Mouse (Mus musculus): ENCODE results near the gene Fbxo42. TPM values are rescaled to one million over a fixed set of nuclear protein-coding genes. Genes with fewer than 3 reads are reported as not detected.
"Not testable (repeated sequence)": the region's sequence is repeated elsewhere in the genome, so short reads cannot be mapped to it uniquely, and the experiment has no call there.

Fbxo42 gene
- polyA plus RNA-seq, 1 experiment from 2014 or later = 31.7 TPM

DNA sequence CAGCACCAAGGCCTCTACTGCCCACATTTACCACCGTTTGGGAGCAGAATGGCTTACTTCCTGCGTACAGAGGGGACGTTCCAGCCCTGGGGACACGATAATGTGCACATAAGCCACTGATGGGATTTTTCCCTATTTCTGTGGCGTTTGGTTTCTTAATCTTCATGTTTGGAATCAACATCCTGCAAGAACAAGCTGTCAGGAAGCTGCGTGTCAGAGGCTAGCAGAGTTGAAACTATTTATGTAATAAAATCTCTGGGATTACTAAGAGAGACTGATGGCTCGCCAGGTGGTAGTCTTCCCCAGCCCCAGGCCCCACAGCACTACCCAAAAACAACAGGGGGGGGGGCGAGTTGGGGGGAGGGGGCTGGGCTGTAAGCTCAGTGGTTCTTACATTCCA, 14.5 kb upstream of the Fbxo42 start:
- H3K9me3 ChIP-seq (ENCODE audit: control insufficient read depth, low read length) = no peaks in the 10 kb centered on the region
- H3K9ac ChIP-seq (replicated peaks; ENCODE audit: low read depth, low read length) = no peak overlapping the region
- H3K4me2 ChIP-seq (ENCODE audit: low read depth, low read length) = no peak overlapping the region
- WGBS = 76% methylated on average over 7 of the region's 8 CpGs
- no peaks in the 10 kb centered on the region for H3K27me3 ChIP-seq (ENCODE audit: control insufficient read depth, insufficient read depth, low read length)
- peaks cover 28% of the 10 kb centered on the region for H3K4me1 ChIP-seq (ENCODE audit: control insufficient read depth, insufficient read depth, low read length)
- no peaks in the 10 kb centered on the region for H3K36me3 ChIP-seq (ENCODE audit: control insufficient read depth, insufficient read depth, low read length)
- ATAC-seq (ENCODE audit: low read depth) = no peak
- H3K27ac ChIP-seq (ENCODE audit: low read depth, low read length) = no peak overlapping the region
- no peak overlapping the region for H3K4me3 ChIP-seq (ENCODE audit: low read depth, low read length)

DNA sequence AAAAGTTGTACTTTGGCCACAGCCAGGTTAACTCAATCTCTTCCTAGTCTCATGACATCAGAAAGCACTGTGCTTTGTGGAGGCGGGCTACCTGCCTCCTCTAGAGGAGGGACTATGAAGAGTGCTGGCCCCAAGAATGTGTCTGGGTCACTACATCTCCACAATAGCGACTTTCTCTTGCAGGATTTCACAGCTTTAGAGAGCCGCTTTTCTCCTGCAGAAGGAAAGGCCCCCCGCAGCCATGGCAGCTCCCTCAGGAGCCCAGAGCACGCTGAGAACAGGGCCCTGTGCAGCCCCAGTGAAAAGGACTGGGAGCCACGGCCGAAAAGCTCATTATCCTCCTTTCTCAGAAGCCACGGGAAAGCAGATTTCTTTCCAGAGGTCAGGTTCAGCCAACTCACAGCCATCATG, 13.7 kb upstream of the Fbxo42 start:
- ATAC-seq (ENCODE audit: low read depth) = no peak

DNA sequence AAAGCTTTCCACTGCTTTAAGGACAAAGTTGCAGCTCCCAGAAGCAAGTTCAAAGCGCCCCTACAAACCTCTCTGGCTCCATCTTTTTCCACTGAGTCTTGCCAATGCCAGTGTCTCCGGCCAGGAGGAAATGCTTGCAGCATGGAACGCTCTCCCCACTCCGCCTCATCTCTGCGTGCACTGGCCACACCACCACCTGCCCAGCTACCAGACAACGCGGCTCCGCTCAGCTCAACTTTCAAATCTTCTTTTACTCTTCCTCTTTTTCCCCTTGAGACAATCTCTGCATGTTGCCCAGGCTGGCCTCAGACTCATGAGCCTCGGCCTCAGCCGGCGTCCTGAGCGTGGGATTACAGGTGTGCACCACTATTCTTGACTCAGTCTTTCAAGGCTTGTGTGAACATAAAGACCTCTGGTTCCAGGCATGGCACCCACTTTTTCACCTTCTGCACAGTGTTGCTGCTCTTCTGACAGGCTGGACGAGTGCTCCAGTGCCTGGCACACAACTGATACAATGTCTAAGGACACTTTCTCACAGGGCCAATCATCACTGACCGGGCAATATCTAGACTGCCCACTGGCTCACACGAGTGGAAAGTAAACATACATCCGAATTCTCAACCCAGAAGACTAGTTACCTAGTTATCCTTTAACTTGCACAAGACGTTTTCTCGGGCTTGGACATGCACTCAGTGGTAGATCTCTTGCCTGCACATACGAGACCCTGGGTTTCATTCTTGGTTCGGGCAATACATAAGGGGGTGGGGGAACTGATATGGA, 12.8 kb upstream of the Fbxo42 start:
- no peak overlapping the region for H3K4me3 ChIP-seq (ENCODE audit: low read depth, low read length)
- H3K4me1 ChIP-seq (ENCODE audit: control insufficient read depth, insufficient read depth, low read length) = peaks cover 33% of the 10 kb centered on the region
- H3K4me2 ChIP-seq (ENCODE audit: low read depth, low read length) = no peak overlapping the region
- 75% methylated on average over 20 of the region's 20 CpGs for WGBS
- no peaks in the 10 kb centered on the region; the same call in 1 of the 2 replicates for H3K27me3 ChIP-seq (ENCODE audit: control insufficient read depth, insufficient read depth, low read length)
- H3K36me3 ChIP-seq (ENCODE audit: control insufficient read depth, insufficient read depth, low read length) = no peaks in the 10 kb centered on the region
- H3K27ac ChIP-seq (ENCODE audit: low read depth, low read length) = peak overlapping the region; percentile 34; the same call in 1 of the 2 replicates
- no peak overlapping the region for H3K9ac ChIP-seq (replicated peaks; ENCODE audit: low read depth, low read length)
- ATAC-seq (ENCODE audit: low read depth) = no peak
- no peaks in the 10 kb centered on the region for H3K9me3 ChIP-seq (ENCODE audit: control insufficient read depth, low read length)

More for the DNA sequence above, 13.7 kb upstream of the Fbxo42 start:
- no peaks in the 10 kb centered on the region for H3K27me3 ChIP-seq (ENCODE audit: control insufficient read depth, insufficient read depth, low read length)
- H3K4me2 ChIP-seq (ENCODE audit: low read depth, low read length) = no peak overlapping the region
- 9% methylated on average over 8 of the region's 8 CpGs for WGBS
- peak overlapping the region; percentile 8; the same call in 1 of the 2 replicates for H3K27ac ChIP-seq (ENCODE audit: low read depth, low read length)
- H3K4me1 ChIP-seq (ENCODE audit: control insufficient read depth, insufficient read depth, low read length) = peaks cover 33% of the 10 kb centered on the region
- H3K9me3 ChIP-seq (ENCODE audit: control insufficient read depth, low read length) = no peaks in the 10 kb centered on the region
- 0 out of 2 replicates have a peak overlapping the region, but pooled peaks have one; percentile 7 for H3K9ac ChIP-seq (replicated peaks; ENCODE audit: low read depth, low read length)
- H3K4me3 ChIP-seq (ENCODE audit: low read depth, low read length) = no peak overlapping the region
- H3K36me3 ChIP-seq (ENCODE audit: control insufficient read depth, insufficient read depth, low read length) = no peaks in the 10 kb centered on the region

DNA sequence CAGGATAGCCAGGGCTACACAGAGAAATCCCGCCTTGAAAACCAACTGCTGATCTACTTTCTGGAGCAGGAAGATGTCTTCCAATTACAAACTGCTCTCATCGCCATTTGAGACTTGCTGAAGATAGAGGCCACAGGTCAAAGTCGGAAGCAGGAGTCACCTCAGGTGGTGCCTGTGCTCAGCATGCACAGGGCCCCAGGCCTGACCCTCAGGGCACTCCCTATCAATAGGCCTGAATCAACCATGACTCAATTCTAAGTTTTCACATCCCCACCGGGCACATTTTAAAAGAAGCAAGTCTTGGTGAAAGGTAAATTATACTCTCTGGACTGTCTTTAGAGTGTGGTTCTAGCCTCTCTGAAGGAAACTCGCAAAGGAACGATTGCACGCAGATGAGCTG, 11.6 kb upstream of the Fbxo42 start:
- Histone ChIP-seq H3K27me3 (ENCODE audit: control insufficient read depth, insufficient read depth, low read length) (no peaks in the 10 kb centered on the region; the same call in 1 of the 2 replicates), H3K4me2 (ENCODE audit: low read depth, low read length) (no peak overlapping the region), H3K4me3 (ENCODE audit: low read depth, low read length) (no peak overlapping the region), H3K27ac (ENCODE audit: low read depth, low read length) (no peak overlapping the region), H3K9me3 (ENCODE audit: control insufficient read depth, low read length) (no peaks in the 10 kb centered on the region), H3K4me1 (ENCODE audit: control insufficient read depth, insufficient read depth, low read length) (peaks cover 32% of the 10 kb centered on the region), H3K9ac (replicated peaks; ENCODE audit: low read depth, low read length) (no peak overlapping the region), H3K36me3 (ENCODE audit: control insufficient read depth, insufficient read depth, low read length) (no peaks in the 10 kb centered on the region)
- 65% methylated on average over 7 of the region's 7 CpGs for whole genome bisulfite sequencing
- no peak for ATAC-seq (ENCODE audit: low read depth)

DNA sequence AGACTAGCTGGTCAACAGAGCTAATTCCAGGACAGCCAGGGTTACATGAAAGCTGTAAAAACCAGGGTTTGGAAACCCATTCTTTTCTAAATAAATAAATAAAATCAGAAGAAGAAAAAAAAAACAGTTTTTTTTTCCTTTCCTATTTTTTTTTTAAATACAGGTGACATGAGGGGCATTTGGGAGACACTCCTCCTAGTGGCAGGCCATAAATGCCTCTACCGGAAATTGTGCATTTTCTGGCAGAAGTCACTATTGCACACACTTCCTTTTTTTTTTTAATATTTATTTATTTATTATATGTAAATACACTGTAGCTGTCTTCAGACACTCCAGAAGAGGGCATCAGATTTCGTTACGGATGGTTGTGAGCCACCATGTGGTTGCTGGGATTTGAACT, 10.0 kb upstream of the Fbxo42 start:
- Histone ChIP-seq H3K4me2 (ENCODE audit: low read depth, low read length) (peak overlapping the region; percentile 89; the same call in 1 of the 2 replicates), H3K4me1 (ENCODE audit: control insufficient read depth, insufficient read depth, low read length) (peaks cover 24% of the 10 kb centered on the region)
- WGBS = 69% methylated on average over 2 of the region's 3 CpGs
- H3K27ac ChIP-seq (ENCODE audit: low read depth, low read length); H3K36me3 ChIP-seq (ENCODE audit: control insufficient read depth, insufficient read depth, low read length); H3K27me3 ChIP-seq (ENCODE audit: control insufficient read depth, insufficient read depth, low read length); H3K9ac ChIP-seq (replicated peaks; ENCODE audit: low read depth, low read length); H3K9me3 ChIP-seq (ENCODE audit: control insufficient read depth, low read length); ATAC-seq (ENCODE audit: low read depth); H3K4me3 ChIP-seq (ENCODE audit: low read depth, low read length): not testable (repeated sequence)

DNA sequence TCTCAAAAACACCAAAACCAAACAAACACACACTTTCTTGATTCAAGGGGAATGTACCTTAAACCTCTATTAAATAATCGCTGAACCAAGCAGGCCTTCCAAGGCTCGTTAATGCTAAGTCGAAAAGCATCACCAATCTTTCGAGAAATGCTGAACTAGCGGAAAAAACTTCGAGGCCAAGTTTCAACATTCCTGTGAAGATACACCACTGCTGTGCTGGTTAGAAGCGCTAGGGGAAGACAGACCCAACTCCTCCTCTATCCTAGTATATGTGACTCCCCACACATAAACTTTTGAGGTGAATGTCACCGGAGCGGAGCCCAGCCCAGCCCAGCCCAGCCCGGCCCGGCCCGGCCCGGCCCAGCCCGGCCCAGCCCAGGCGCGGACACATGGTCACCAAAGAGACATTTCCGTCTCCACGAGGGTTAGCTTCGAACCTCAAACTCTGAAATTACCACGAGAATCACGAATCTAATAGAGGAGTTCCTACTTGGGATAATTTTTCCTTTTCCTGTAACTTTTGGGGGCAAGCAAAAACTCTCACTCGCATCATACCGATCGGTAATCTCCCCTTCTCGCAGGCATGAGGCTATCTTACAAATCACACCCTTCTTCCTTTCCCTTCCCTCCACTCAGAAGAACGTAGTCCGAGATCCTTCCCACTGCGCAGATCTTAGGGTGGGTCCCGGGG, 9.1 kb upstream of the Fbxo42 start:
- no peak for ATAC-seq (ENCODE audit: low read depth)
- WGBS = 5% methylated on average over 29 of the region's 29 CpGs
- Histone ChIP-seq H3K4me3 (ENCODE audit: low read depth, low read length) (peak overlapping the region; percentile 84), H3K27ac (ENCODE audit: low read depth, low read length) (peak overlapping the region; percentile 90), H3K36me3 (ENCODE audit: control insufficient read depth, insufficient read depth, low read length) (no peaks in the 10 kb centered on the region), H3K27me3 (ENCODE audit: control insufficient read depth, insufficient read depth, low read length) (no peaks in the 10 kb centered on the region; the same call in 1 of the 2 replicates), H3K9me3 (ENCODE audit: control insufficient read depth, low read length) (no peaks in the 10 kb centered on the region), H3K4me2 (ENCODE audit: low read depth, low read length) (peak overlapping the region; percentile 89), H3K9ac (replicated peaks; ENCODE audit: low read depth, low read length) (peak overlapping the region; percentile 80), H3K4me1 (ENCODE audit: control insufficient read depth, insufficient read depth, low read length) (peaks cover 24% of the 10 kb centered on the region)

DNA sequence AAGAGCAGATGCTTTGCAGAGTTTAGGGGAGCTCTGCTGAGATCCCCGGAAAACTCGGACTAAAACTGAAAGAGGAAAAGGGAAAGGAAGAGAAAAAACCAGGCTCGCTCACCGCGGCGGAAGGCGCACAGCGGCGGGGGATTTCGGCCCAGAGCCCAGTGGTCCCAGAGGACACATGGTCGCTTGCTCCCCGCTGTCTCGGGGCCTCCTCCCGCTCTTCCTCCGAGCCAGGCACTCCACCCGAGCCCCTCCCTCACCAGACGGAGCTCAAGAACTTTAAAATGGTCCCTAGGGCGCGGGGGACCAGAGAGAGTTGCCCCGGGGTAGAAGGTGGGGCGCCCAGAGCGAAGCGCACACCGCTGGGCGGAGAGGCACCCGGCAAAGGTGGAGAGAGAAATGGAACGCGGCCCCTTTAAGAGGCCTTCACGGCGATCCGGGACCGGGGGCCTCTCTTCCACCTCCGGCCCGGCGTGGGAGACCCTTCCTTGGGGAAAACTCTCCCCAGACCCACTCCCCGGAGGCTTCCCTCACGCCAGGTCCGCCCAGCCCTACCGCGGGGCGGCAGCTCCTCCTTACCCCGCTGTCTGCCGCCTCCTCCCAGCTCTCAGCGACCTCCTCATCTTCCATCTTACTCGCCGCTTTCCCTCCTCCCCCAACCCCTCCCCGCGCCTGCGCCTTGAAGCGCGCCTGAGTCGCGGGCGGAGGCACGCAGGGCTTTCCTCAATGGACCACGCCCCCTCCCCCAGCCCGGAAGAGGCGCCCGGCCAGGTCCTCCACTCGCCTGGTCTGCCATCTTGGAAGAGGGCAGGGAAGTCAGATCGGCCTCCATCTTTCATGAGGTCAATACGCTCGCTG, 8.4 kb upstream of the Fbxo42 start, which contains the start of gene Szrd1:
Gene Szrd1 (minus strand): TSS at position 660 of the 855 bp plus-strand sequence.
- Histone ChIP-seq H3K9me3 (ENCODE audit: control insufficient read depth, low read length) (no peaks in the 10 kb centered on the region), H3K27me3 (ENCODE audit: control insufficient read depth, insufficient read depth, low read length) (no peaks in the 10 kb centered on the region; the same call in 1 of the 2 replicates), H3K4me3 (ENCODE audit: low read depth, low read length) (peak within 1 kb of the TSS; percentile 84), H3K9ac (replicated peaks; ENCODE audit: low read depth, low read length) (peak within 1 kb of the TSS; percentile 80), H3K4me1 (ENCODE audit: control insufficient read depth, insufficient read depth, low read length) (peaks cover 21% of the 10 kb centered on the region), H3K27ac (ENCODE audit: low read depth, low read length) (peak within 1 kb of the TSS; percentile 90), H3K36me3 (ENCODE audit: control insufficient read depth, insufficient read depth, low read length) (no peaks in the 10 kb centered on the region), H3K4me2 (ENCODE audit: low read depth, low read length) (peak within 1 kb of the TSS; percentile 89)
- peak; percentile 93 for ATAC-seq (ENCODE audit: low read depth)
- under 1% methylated on average over 54 of the region's 63 CpGs for WGBS

DNA sequence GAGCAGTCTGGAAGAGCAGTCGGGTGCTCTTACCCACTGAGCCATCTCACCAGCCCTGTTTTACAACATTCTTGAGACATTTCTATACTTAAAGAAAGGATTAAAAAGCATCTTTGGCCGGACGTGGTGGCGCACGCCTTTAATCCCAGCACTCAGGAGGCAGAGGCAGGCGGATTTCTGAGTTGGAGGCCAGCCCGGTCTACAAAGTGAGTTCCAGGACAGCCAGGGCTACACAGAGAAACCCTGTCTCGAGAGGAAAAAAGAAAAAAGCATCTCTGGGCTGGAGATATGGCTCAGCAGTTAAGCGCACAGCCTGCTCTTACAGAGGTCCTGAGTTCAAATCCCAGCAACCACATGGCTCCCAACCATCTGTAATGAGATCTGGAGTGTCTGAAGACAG, 7.4 kb upstream of the Fbxo42 start:
- H3K27ac ChIP-seq (ENCODE audit: low read depth, low read length); ATAC-seq (ENCODE audit: low read depth); H3K4me2 ChIP-seq (ENCODE audit: low read depth, low read length); H3K9me3 ChIP-seq (ENCODE audit: control insufficient read depth, low read length); H3K36me3 ChIP-seq (ENCODE audit: control insufficient read depth, insufficient read depth, low read length); H3K4me3 ChIP-seq (ENCODE audit: low read depth, low read length); H3K27me3 ChIP-seq (ENCODE audit: control insufficient read depth, insufficient read depth, low read length); H3K9ac ChIP-seq (replicated peaks; ENCODE audit: low read depth, low read length): not testable (repeated sequence)
- H3K4me1 ChIP-seq (ENCODE audit: control insufficient read depth, insufficient read depth, low read length) = peaks cover 16% of the 10 kb centered on the region
- whole genome bisulfite sequencing = 90% methylated on average over 9 of the region's 9 CpGs
